Mouse (Mus musculus) megakaryocyte, embryonic 14.5 days (primary cell): ENCODE measurements around the gene Gjb5.

Source experiments
- FLI1 ChIP-seq: IDR thresholded peaks from 2 replicates; pipeline ENCODE4 v1.6.1; 2012; ENCODE audit warnings: low read length, inconsistent platforms, mixed read lengths
- GATA1 ChIP-seq: IDR thresholded peaks from 3 replicates; pipeline ENCODE4 v1.6.1; 2012; ENCODE audit warnings: mixed read lengths, low read length, inconsistent platforms, borderline replicate concordance

GRCm38 (mm10) chr4:127373491-127373890, 15.5 kb upstream of the Gjb5 start:
- TF ChIP-seq GATA1: no peak
- no peak for TF ChIP-seq FLI1
